Mouse (Mus musculus): ENCODE measurements around the gene Pabpc1l.
"Not testable (repeated sequence)": the region's sequence is repeated elsewhere in the genome, so short reads cannot be mapped to it uniquely, and the experiment has no call there.

Gene Pabpc1l

GRCm38 (mm10) chr2:164036520-164037019 is 11.3 kb downstream of the Pabpc1l start:
- no peak for DNase-seq (ENCODE audit: low spot score)

DNA sequence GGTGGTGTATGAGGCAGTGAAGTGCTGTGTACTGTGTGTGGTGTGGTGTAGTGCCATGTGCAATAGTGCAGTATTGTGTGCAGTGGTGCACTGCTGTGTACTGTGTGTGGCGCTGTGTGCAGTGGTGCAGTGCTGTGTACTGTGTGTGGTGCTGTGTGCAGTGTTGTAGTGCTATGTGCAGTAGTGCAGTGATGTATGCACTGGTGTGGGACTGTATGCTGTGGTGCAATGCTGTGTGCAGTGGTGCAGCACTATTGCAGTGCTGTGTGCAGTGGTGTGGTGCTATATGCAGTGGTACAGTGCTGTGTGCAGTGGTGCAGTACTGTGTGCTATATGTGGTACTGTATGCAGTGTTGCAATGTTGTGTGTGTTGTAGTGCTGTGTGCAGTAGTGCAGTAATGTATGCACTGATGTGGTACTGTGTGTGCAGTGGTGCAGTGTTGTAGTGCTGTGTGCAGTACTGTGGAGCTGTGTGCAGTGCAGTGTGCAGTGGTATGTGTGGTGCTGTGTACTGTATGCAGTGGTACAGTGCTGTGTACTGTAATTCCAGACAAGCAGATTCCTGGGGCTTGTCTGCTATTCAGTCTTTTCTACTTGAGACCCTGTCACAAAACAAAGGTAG is 13.3 kb downstream of the Pabpc1l start:
- DNase-seq (ENCODE audit: low spot score), result no peak

GRCm38 (mm10) chr2:164040949-164041348 is 15.7 kb downstream of the Pabpc1l start:
- no peak for DNase-seq (ENCODE audit: low spot score)

- no peak for DNase-seq (ENCODE audit: low spot score)
Measured at GRCm38 (mm10) chr2:164041523-164041922, 16.3 kb downstream of the Pabpc1l start.

- DNase-seq (ENCODE audit: low spot score), result no peak
Measured at GRCm38 (mm10) chr2:164047197-164047690, 22.0 kb downstream of the Pabpc1l start.

DNA sequence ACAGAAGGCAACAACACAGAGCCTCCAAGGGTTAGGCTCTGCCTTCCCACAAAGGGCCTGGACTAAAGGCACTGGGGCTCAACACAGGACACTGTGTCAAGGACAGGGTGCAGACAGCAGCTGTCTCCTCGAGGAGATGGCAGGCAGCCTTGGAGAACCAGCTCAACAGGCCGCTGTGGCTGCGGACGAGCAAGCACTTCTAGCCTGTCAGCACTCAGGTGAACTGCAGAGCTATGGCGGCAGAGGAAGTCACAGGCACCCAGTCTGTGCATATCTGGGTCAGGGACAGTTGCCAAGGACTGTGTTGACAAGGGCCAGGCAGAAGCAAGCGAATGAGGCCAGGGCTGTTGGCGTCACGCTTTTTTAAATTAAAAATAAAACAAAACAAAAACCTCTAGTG is 28.5 kb downstream of the Pabpc1l start:
- DNase-seq (ENCODE audit: low spot score), result no peak

GRCm38 (mm10) chr2:164054671-164055070 is 29.4 kb downstream of the Pabpc1l start:
- no peak for DNase-seq (ENCODE audit: low spot score)

GRCm38 (mm10) chr2:164059634-164060235 is 34.5 kb downstream of the Pabpc1l start:
- DNase-seq (ENCODE audit: low spot score), result no peak

DNA sequence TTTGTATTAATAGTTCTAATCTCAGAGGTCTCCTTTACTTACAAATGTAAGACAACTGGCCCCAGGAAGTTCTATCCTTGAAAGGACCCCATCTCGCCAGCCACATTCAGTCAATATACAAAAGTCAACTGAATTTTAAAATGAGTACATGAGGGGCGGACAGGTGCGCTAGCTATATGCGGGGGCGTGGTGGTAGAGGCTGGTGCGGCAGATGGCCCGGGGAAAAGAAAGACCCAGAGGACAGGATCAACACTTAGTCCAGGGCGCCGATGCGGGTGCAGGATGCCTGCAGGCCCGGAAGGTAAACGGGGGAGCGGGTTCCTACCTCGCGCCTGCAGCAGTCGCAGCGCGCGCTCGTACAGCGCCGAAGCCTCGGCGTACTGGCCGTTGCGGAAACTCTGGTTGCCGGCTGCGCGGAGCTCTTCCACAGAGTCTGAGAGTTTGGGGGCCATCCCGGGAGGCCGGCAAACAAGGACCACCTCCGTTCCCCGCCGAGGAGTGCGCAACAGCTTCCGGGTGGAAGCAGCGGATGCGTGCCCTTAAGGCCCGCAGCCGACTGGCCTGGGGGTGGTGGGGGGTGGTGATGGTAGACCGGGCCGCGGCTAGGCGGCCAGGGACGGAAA is 45.0 kb downstream of the Pabpc1l start, which contains the start of gene Stk4:
Gene Stk4, plus strand, starts transcription at position 181 of the 623 bp plus-strand sequence.
- no peak for DNase-seq (ENCODE audit: low spot score)

DNA sequence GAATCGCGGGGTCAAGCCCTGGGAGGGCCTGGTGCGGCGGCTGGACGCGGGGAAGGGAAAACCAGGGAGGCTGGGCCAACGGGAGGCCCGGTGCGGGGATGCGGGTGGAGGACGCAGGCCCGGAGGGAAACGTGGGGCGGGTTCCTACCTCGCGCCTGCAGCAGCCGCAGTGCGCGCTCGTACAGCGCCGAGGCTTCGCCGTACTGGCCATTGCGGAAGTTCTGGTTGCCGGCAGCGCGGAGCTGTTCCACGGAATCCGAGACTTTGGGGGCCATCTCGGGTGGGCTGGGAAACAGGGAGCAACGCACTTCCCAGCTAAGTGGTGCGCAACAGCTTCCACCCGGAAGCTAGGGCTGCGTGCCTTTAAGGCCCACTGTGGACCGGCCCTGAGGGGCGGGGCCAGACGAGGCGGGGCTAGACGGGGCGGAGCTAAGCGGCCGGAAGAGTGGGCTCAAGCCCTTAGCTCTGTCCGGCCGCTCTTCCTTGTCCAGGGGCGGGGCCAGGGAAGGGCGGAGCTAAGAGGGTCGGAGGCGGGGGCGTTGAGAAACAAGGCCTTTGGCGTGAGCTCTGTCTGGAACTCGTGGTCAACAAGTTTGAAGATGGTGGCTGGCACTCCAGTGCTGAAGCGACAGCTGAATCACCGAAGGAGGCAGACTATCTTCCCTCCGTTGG is 45.7 kb downstream of the Pabpc1l start, which contains the start of gene Tomm34:
Gene Tomm34, minus strand, starts transcription at position 405 of the 672 bp plus-strand sequence.
- peak; percentile 82 for DNase-seq (ENCODE audit: low spot score)

GRCm38 (mm10) chr2:164071437-164071820 is 46.2 kb downstream of the Pabpc1l start:
- not testable (repeated sequence) for DNase-seq (ENCODE audit: low spot score)

- DNase-seq (ENCODE audit: low spot score), result no peak
Measured at GRCm38 (mm10) chr2:164072109-164072508, 46.9 kb downstream of the Pabpc1l start.

DNA sequence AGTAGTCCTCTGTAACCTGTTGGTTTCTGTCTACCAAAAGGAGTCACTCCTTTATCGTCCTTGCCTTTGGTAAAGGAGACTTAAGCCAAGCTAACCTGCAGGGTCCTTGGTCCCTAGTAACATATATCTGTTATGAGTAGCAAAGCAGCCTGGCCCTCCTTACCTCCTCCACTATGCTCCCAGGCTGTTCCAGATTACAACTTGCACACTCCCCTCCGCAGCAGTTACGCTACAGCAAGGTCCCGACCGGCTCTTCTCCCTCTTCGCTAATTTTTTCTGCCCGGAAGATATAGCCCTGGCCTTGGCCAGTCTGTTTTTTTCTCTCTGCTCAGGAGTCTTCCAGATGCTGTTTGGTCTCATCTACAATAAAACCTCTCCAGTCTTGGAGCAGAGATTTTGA is 47.9 kb downstream of the Pabpc1l start:
- no peak for DNase-seq (ENCODE audit: low spot score)

DNA sequence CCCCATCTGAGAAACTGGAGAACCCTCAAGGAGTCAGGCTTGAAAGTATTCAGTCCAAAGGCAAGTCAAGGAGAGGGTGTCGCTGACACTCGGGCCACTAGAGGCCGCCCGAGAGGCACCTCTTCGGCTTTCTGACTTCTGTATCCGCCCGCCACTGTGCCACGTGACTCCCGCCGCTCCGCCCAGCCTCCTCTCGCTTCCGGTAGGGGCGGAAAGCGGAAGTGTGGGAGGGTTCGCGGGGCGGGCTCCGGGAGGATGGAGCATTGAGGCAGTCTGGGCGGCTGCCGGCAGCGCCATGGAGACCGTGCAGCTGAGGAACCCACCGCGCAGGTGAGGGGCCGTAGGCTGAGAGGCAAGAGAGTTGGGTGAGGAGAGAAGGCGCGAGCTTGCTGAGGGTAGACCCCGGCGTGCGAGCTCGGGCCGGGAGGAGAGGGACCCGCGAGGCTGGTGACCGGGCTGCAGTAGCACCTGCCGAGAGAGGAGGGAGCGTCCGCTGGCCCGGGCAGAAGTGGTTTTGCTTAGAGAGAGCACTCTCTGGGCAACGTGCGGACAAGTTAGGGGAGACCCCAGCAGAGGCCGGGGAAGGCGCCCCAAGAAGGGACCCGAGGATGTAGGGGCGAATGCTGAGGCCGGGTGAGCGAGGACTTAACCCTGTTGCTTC is 48.8 kb downstream of the Pabpc1l start:
- peak; percentile 92 for DNase-seq (ENCODE audit: low spot score)

- DNase-seq (ENCODE audit: low spot score), result no peak
Measured at GRCm38 (mm10) chr2:164075088-164075487, 49.8 kb downstream of the Pabpc1l start.

DNA sequence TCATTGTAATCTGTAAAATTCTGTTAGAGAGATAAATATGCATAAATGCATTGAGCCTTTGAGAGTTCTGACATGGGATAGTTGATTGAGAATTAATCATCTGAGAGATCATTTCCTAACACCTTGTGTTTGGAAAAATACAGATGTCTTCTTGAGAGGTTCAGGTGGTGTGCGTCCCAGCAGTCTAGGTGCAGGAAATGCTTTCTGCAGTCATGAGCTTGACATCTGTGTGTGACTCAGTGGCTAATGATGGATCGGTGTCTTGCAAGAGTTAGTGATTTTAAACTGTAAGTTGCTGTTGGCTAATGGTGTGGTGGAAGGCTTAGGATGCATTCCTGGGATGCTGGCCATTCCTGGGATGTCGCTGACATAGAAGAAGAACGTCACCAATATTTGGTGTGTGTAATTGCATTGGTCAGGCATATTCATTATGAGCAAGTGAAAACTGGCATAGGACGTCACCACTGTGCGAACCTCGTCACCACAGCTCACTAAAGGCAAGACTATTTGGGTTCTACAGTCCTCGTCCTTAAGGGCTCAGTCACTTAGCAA is 51.7 kb downstream of the Pabpc1l start:
- DNase-seq (ENCODE audit: low spot score), result no peak

DNA sequence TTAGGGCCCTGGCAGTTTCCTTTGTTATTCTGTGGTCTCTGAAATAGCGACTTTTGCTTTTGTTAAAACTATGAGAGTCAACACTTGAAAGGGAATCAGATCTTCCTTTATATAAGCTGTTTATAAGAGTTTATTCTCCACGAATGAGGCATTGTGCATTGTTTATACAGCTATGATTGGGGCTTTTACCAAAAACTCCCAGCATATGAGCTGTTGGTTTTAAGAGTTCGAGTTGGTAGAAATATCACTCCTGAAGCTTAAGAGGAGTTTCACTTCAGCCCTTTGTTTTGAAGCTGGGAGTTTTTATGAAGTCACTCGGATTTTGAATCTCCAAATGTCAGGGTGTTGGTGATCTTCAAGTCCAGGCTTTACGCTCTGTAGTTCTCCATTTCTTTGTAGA is 52.6 kb downstream of the Pabpc1l start:
- no peak for DNase-seq (ENCODE audit: low spot score)

GRCm38 (mm10) chr2:164079488-164079887 is 54.2 kb downstream of the Pabpc1l start:
- no peak for DNase-seq (ENCODE audit: low spot score)

DNA sequence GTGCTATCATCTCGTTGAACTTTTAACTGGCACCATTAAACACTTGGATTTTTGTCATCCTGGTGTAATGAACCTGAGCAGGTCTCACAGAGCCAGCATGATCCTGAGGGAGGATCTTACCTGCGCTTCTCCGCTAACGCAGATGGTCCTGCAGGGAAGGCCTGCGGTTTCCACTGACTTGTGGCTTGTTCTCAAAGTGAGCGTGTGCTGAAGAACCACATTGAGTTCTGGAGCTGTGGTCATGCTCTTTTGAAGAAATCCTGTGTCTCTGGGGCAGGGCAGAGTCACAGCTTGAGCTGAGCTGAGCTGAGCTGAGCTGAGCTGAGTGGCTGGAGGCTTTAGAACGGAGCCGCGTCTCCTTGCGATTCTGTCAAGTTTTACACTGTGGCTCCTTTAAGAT is 56.3 kb downstream of the Pabpc1l start:
- DNase-seq (ENCODE audit: low spot score), result no peak

- DNase-seq (ENCODE audit: low spot score), result no peak
Measured at GRCm38 (mm10) chr2:164082175-164082574, 56.9 kb downstream of the Pabpc1l start.

GRCm38 (mm10) chr2:164083609-164084341 is 58.5 kb downstream of the Pabpc1l start:
- no peak for DNase-seq (ENCODE audit: low spot score)
